Mouse (Mus musculus): ENCODE measurements around the gene Zfp575. TPM values are rescaled to one million over a fixed set of nuclear protein-coding genes. Genes with fewer than 3 reads are reported as not detected.

Zfp575 gene
- polyA plus RNA-seq (2014; fragmentation: Nextera tagmentation; extraction: Ambion mirVana) = 10.3 and 11.4 TPM in 2 replicates

DNA sequence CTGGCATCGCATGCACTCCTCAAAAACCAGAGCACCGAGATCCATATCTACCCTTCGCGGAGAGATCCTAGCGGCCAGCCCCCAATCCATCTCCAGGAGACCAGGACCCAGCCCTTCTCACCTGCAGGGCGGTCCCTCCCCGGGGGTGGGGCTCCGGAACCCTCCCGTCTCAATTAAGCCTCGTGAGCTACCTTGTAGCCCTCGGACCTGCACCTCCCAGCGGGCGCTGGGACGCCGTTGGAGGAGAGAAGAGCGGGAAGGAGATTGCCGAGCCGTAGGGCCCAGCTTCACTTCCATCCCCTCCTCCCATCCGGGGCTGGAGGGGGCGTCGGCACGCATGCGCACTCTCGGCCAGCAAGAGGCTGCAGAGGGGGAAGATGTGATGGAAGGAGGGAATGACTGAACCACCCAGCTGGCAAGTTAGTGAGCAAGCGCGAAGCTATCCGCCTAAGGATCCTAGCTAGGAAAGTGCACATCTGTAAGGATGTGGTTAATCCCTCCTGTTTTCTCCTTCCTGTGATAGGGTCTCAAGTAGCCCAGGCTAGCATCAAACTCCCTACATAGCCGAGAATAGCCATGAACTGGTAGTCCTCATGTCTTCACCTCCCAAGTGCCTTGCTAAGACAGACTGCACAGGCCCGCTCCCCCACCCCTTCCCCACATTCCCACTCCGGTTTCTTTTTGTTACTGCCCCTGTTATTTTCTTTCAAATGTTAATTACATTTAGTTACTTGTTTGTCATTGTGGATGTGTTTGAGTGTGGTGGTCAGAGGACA, at the start of gene Zfp575, which contains the start of gene Ethe1:
TSS of gene Zfp575 (minus strand) at position 312 of the 776 bp plus-strand sequence.
TSS of gene Ethe1 (plus strand) at position 214 of the 776 bp plus-strand sequence.
- WGBS = 5% methylated on average over 30 of the region's 30 CpGs
- ATAC-seq (ENCODE audit: low FRiP score) = peak; percentile 83
- peak within 1 kb of the TSS; percentile 60 for H3K27ac ChIP-seq

DNA sequence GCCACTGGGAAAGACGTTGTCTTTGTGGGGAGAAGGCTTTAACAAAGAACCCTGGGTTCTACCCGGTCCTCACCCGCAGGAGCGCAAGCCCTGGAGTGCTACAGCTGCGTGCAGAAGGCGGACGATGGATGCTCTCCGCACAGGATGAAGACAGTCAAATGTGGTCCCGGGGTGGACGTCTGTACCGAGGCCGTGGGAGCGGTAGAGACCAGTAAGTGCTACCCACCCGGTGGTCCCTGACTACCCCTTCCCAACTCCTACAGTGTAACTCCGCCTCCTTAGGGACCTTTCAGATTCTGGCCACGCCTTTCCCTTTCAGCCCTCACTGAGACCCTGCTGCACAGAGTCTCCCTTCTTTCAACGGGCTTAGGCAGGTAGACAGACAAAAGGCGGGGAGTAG, 49.6 kb upstream of the Zfp575 start:
- Histone ChIP-seq H3K4me2 (replicated peaks) (peak overlapping the region; percentile 34), H3K27me3 (ENCODE audit: control insufficient read depth, insufficient read depth, low read length) (peaks cover 64% of the 10 kb centered on the region), H3K4me1 (replicated peaks; ENCODE audit: control insufficient read depth, insufficient read depth, low read length) (peaks cover 9% of the 10 kb centered on the region; the same call in 1 of the 2 replicates), H3K9ac (no peak overlapping the region), H3K27ac (no peak overlapping the region), H3K4me3 (replicated peaks; ENCODE audit: low read length) (0 out of 2 replicates have a peak overlapping the region, but pooled peaks have one; percentile 12), H3K9me3 (ENCODE audit: control insufficient read depth, low read length) (no peaks in the 10 kb centered on the region), H3K36me3 (replicated peaks; ENCODE audit: control insufficient read depth, insufficient read depth) (no peaks in the 10 kb centered on the region)
- ATAC-seq (ENCODE audit: low FRiP score) (no peak), DNase-seq (ENCODE audit: low spot score) (no peak)
- under 1% methylated on average over 18 of the region's 18 CpGs for WGBS

More for the DNA sequence above, at the start of gene Zfp575, which contains the start of gene Ethe1:
- Histone ChIP-seq H3K4me2 (replicated peaks) (peak within 1 kb of the TSS; percentile 67), H3K4me1 (replicated peaks; ENCODE audit: control insufficient read depth, insufficient read depth, low read length) (0 out of 2 replicates have a peak, but pooled peaks cover 2% of the 10 kb centered on the region), H3K9me3 (ENCODE audit: control insufficient read depth, low read length) (no peaks in the 10 kb centered on the region), H3K36me3 (replicated peaks; ENCODE audit: control insufficient read depth, insufficient read depth) (no peaks in the 10 kb centered on the region), H3K27me3 (ENCODE audit: control insufficient read depth, insufficient read depth, low read length) (peaks cover 15% of the 10 kb centered on the region), H3K9ac (peak within 1 kb of the TSS; percentile 83), H3K4me3 (replicated peaks; ENCODE audit: low read length) (peak within 1 kb of the TSS; percentile 58)
- DNase-seq (ENCODE audit: low spot score) = peak; percentile 87

- H3K9me3 ChIP-seq (ENCODE audit: control insufficient read depth, low read length) = no peaks in the 10 kb centered on the region
- ATAC-seq (ENCODE audit: low FRiP score) = no peak
- 15% methylated on average over 15 of the region's 15 CpGs for WGBS
These were observed 48.8 kb upstream of the Zfp575 start, which contains the start of gene Lypd3 for GRCm38 (mm10) chr7:24636264-24636663. TSS of gene Lypd3 (plus strand) at chr7:24636550.

GRCm38 (mm10) chr7:24630116-24630880, 42.9 kb upstream of the Zfp575 start:
- H3K4me2 ChIP-seq (replicated peaks) = no peak overlapping the region
- WGBS = 66% methylated on average over 10 of the region's 10 CpGs
- no peak overlapping the region for H3K9ac ChIP-seq
- no peaks in the 10 kb centered on the region for H3K4me1 ChIP-seq (replicated peaks; ENCODE audit: control insufficient read depth, insufficient read depth, low read length)
- DNase-seq (ENCODE audit: low spot score) = no peak
- H3K4me3 ChIP-seq (replicated peaks; ENCODE audit: low read length) = no peak overlapping the region
- H3K9me3 ChIP-seq (ENCODE audit: control insufficient read depth, low read length) = no peaks in the 10 kb centered on the region
- H3K27ac ChIP-seq = no peak overlapping the region
- H3K27me3 ChIP-seq (ENCODE audit: control insufficient read depth, insufficient read depth, low read length) = 0 out of 2 replicates have a peak, but pooled peaks cover under 1% of the 10 kb centered on the region
- no peak for ATAC-seq (ENCODE audit: low FRiP score)
- no peaks in the 10 kb centered on the region for H3K36me3 ChIP-seq (replicated peaks; ENCODE audit: control insufficient read depth, insufficient read depth)

More at GRCm38 (mm10) chr7:24636264-24636663, 48.8 kb upstream of the Zfp575 start, which contains the start of gene Lypd3:
- peak within 1 kb of the TSS; percentile 34 for H3K4me2 ChIP-seq (replicated peaks)
- H3K36me3 ChIP-seq (replicated peaks; ENCODE audit: control insufficient read depth, insufficient read depth) = no peaks in the 10 kb centered on the region
- no peak for DNase-seq (ENCODE audit: low spot score)
- H3K4me1 ChIP-seq (replicated peaks; ENCODE audit: control insufficient read depth, insufficient read depth, low read length) = peaks cover 9% of the 10 kb centered on the region; the same call in 1 of the 2 replicates
- H3K4me3 ChIP-seq (replicated peaks; ENCODE audit: low read length) = 0 out of 2 replicates have a peak within 1 kb of the TSS, but pooled peaks have one; percentile 12
- peaks cover 58% of the 10 kb centered on the region for H3K27me3 ChIP-seq (ENCODE audit: control insufficient read depth, insufficient read depth, low read length)
- H3K9ac ChIP-seq = no peak within 1 kb of the TSS
- H3K27ac ChIP-seq = no peak within 1 kb of the TSS

DNA sequence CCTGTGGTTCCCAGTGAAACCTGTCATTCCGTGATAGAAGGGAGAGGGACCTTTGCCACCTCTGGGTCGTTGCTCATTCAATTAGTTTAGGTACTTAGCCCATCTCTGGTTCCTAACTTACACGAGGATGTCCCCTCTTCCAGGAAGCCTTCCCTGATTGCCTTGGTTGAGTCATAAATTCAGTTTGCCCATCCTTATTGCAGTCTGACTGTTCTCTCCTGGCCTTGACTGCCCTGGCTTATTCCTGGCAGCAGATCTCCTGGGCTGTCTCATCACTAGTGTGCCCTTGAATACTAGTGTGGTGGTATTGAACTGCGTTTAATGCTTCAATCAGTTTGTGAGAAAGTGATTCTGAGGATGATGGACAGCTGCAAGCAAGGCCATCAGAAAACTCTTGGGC, 42.2 kb upstream of the Zfp575 start:
- WGBS = 74% methylated on average over 4 of the region's 4 CpGs
- Histone ChIP-seq H3K36me3 (replicated peaks; ENCODE audit: control insufficient read depth, insufficient read depth) (no peaks in the 10 kb centered on the region), H3K27ac (no peak overlapping the region), H3K4me2 (replicated peaks) (no peak overlapping the region), H3K27me3 (ENCODE audit: control insufficient read depth, insufficient read depth, low read length) (no peaks in the 10 kb centered on the region), H3K9me3 (ENCODE audit: control insufficient read depth, low read length) (no peaks in the 10 kb centered on the region), H3K4me1 (replicated peaks; ENCODE audit: control insufficient read depth, insufficient read depth, low read length) (no peaks in the 10 kb centered on the region), H3K9ac (no peak overlapping the region), H3K4me3 (replicated peaks; ENCODE audit: low read length) (no peak overlapping the region)
- DNase-seq (ENCODE audit: low spot score) (no peak), ATAC-seq (ENCODE audit: low FRiP score) (no peak)

- Histone ChIP-seq H3K4me1 (replicated peaks; ENCODE audit: control insufficient read depth, insufficient read depth, low read length) (no peaks in the 10 kb centered on the region), H3K4me2 (replicated peaks) (peak overlapping the region; percentile 42), H3K4me3 (replicated peaks; ENCODE audit: low read length) (peak overlapping the region; percentile 13), H3K36me3 (replicated peaks; ENCODE audit: control insufficient read depth, insufficient read depth) (no peaks in the 10 kb centered on the region), H3K27me3 (ENCODE audit: control insufficient read depth, insufficient read depth, low read length) (no peaks in the 10 kb centered on the region), H3K9me3 (ENCODE audit: control insufficient read depth, low read length) (no peaks in the 10 kb centered on the region), H3K9ac (peak overlapping the region; percentile 55), H3K27ac (no peak overlapping the region)
- DNase-seq (ENCODE audit: low spot score) (peak; percentile 62), ATAC-seq (ENCODE audit: low FRiP score) (peak; percentile 76; the same call in 1 of the 2 replicates)
- WGBS = 10% methylated on average over 33 of the region's 33 CpGs
These were observed 41.5 kb upstream of the Zfp575 start for GRCm38 (mm10) chr7:24628685-24629610.

GRCm38 (mm10) chr7:24622967-24623366, 35.5 kb upstream of the Zfp575 start:
- no peak overlapping the region for H3K4me3 ChIP-seq (replicated peaks; ENCODE audit: low read length)
- ATAC-seq (ENCODE audit: low FRiP score) = no peak
- no peak for DNase-seq (ENCODE audit: low spot score)
- H3K9me3 ChIP-seq (ENCODE audit: control insufficient read depth, low read length) = no peaks in the 10 kb centered on the region
- no peaks in the 10 kb centered on the region for H3K36me3 ChIP-seq (replicated peaks; ENCODE audit: control insufficient read depth, insufficient read depth)
- no peaks in the 10 kb centered on the region for H3K4me1 ChIP-seq (replicated peaks; ENCODE audit: control insufficient read depth, insufficient read depth, low read length)
- 84% methylated on average over 6 of the region's 6 CpGs for WGBS
- no peak overlapping the region for H3K4me2 ChIP-seq (replicated peaks)
- no peaks in the 10 kb centered on the region for H3K27me3 ChIP-seq (ENCODE audit: control insufficient read depth, insufficient read depth, low read length)
- no peak overlapping the region for H3K27ac ChIP-seq
- no peak overlapping the region for H3K9ac ChIP-seq

- ATAC-seq (ENCODE audit: low FRiP score) (no peak), DNase-seq (ENCODE audit: low spot score) (no peak)
- H3K4me2 ChIP-seq (replicated peaks) = no peak overlapping the region
These were observed 33.8 kb upstream of the Zfp575 start for GRCm38 (mm10) chr7:24621193-24621592.

More at GRCm38 (mm10) chr7:24621193-24621592, 33.8 kb upstream of the Zfp575 start:
- 82% methylated on average over 3 of the region's 3 CpGs for WGBS
- no peaks in the 10 kb centered on the region for H3K9me3 ChIP-seq (ENCODE audit: control insufficient read depth, low read length)
- H3K4me1 ChIP-seq (replicated peaks; ENCODE audit: control insufficient read depth, insufficient read depth, low read length) = no peaks in the 10 kb centered on the region
- no peak overlapping the region for H3K4me3 ChIP-seq (replicated peaks; ENCODE audit: low read length)
- no peak overlapping the region for H3K9ac ChIP-seq
- no peak overlapping the region for H3K27ac ChIP-seq
- H3K27me3 ChIP-seq (ENCODE audit: control insufficient read depth, insufficient read depth, low read length) = no peaks in the 10 kb centered on the region
- H3K36me3 ChIP-seq (replicated peaks; ENCODE audit: control insufficient read depth, insufficient read depth) = no peaks in the 10 kb centered on the region

All from hindbrain, embryonic 14.5 days (tissue).